Mouse (Mus musculus): ENCODE results near the gene Adcy2.

The Adcy2 gene

GRCm38 (mm10) chr13:68826461-68826860 is 172.9 kb downstream of the Adcy2 start:
- DNase-seq (ENCODE audit: low spot score), result no peak

- no peak for DNase-seq (ENCODE audit: low spot score)
Measured at GRCm38 (mm10) chr13:68820858-68821579, 178.3 kb downstream of the Adcy2 start.

- DNase-seq (ENCODE audit: low spot score), result no peak
Measured at GRCm38 (mm10) chr13:68815704-68816477, 183.4 kb downstream of the Adcy2 start.

- no peak for DNase-seq (ENCODE audit: low spot score)
Measured at GRCm38 (mm10) chr13:68811185-68811584, 188.2 kb downstream of the Adcy2 start.

- no peak for DNase-seq (ENCODE audit: low spot score)
Measured at GRCm38 (mm10) chr13:68799777-68800176, 199.6 kb downstream of the Adcy2 start.

GRCm38 (mm10) chr13:68793286-68793685 is 206.1 kb downstream of the Adcy2 start:
- DNase-seq (ENCODE audit: low spot score), result no peak

GRCm38 (mm10) chr13:68787286-68788061 is 211.9 kb downstream of the Adcy2 start:
- no peak for DNase-seq (ENCODE audit: low spot score)

GRCm38 (mm10) chr13:68783096-68783495 is 216.2 kb downstream of the Adcy2 start:
- DNase-seq (ENCODE audit: low spot score), result no peak

GRCm38 (mm10) chr13:68778011-68778672 is 221.2 kb downstream of the Adcy2 start:
- no peak for DNase-seq (ENCODE audit: low spot score)

GRCm38 (mm10) chr13:68773599-68774211 is 225.6 kb downstream of the Adcy2 start:
- no peak for DNase-seq (ENCODE audit: low spot score)

GRCm38 (mm10) chr13:68768588-68768987 is 230.8 kb downstream of the Adcy2 start:
- DNase-seq (ENCODE audit: low spot score), result no peak

- DNase-seq (ENCODE audit: low spot score), result no peak
Measured at GRCm38 (mm10) chr13:68765896-68766578, 233.3 kb downstream of the Adcy2 start.

- no peak for DNase-seq (ENCODE audit: low spot score)
Measured at GRCm38 (mm10) chr13:68764614-68765013, 234.7 kb downstream of the Adcy2 start.

GRCm38 (mm10) chr13:68749801-68750200 is 249.5 kb downstream of the Adcy2 start:
- DNase-seq (ENCODE audit: low spot score), result no peak

- DNase-seq (ENCODE audit: low spot score), result no peak
Measured at GRCm38 (mm10) chr13:68749370-68749769, 250.0 kb downstream of the Adcy2 start.

GRCm38 (mm10) chr13:68745426-68745825 is 253.9 kb downstream of the Adcy2 start:
- no peak for DNase-seq (ENCODE audit: low spot score)

GRCm38 (mm10) chr13:68712661-68713060 is 286.7 kb downstream of the Adcy2 start:
- DNase-seq (ENCODE audit: low spot score), result no peak

- DNase-seq (ENCODE audit: low spot score), result no peak
Measured at GRCm38 (mm10) chr13:68707296-68707747, 292.0 kb downstream of the Adcy2 start.

- no peak for DNase-seq (ENCODE audit: low spot score)
Measured at GRCm38 (mm10) chr13:68684919-68685318, 314.4 kb downstream of the Adcy2 start.

GRCm38 (mm10) chr13:68680429-68680828 is 318.9 kb downstream of the Adcy2 start:
- DNase-seq (ENCODE audit: low spot score), result no peak

GRCm38 (mm10) chr13:68642786-68643185 is 356.6 kb downstream of the Adcy2 start:
- DNase-seq (ENCODE audit: low spot score), result no peak

Measured in MN1 (cell line).